Mouse (Mus musculus): Measurements from ENCODE around the gene Rbm38.

GRCm38 (mm10) chr2:173037347-173037746, 17.0 kb downstream of the Rbm38 start:
- TF ChIP-seq EP300 (IDR thresholded peaks at IDR 0.05; ENCODE audit: low read depth): no peak
- no peak for TF ChIP-seq CTCF (IDR thresholded peaks at IDR 0.05; ENCODE audit: low read depth)
